In the genomic region with DNA sequence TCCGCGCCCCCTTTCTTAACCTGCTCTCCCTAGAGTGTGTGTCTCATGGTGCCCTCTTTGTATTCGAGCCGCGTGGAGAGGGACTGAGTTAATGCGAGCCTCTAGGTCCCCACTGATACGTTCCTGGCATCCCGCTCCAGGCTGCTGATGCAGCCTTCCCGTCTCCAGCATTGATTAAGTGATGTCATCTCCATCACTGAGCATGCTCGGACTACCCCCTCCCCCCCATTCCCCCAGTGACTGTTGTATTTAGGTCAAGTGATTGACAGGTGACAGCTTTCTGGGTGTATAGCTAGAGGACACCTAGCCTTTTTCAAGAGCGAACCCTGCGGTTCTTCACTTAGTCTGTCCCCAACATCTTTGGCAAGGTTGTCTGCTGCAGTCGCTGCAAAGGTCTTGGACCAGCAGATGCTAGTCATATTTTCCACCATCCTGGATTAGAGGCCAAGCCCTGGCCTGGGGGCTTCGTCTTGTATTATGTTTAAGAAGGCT, we compare ENCODE assay signal across 8 mouse cellular contexts. TPM values are rescaled to one million over a fixed set of nuclear protein-coding genes. Genes with fewer than 3 reads are reported as not detected.
DNase-seq lines count a peak whose midpoint lies in the region; ATAC-seq and TF ChIP-seq lines count a peak whose summit lies in the region.

No protein-coding gene starts in this region.

- peak overlapping the region; percentile 78 for H3K4me3 ChIP-seq in cortical plate, adult 2 months (ENCODE audit: insufficient read depth, low read length)
- H3K4me3 ChIP-seq in hindbrain, embryonic 13.5 days = peak overlapping the region; percentile 79

- peak overlapping the region; percentile 74 for H3K4me2 ChIP-seq in hindbrain, embryonic 13.5 days

- WGBS in hindbrain, embryonic 13.5 days = 8% methylated on average over 14 of the region's 14 CpGs

- H3K27me3 ChIP-seq in hindbrain, embryonic 13.5 days = no peaks in the 10 kb centered on the region

- no peak for TF ChIP-seq CTCF in cortical plate, adult 2 months (IDR thresholded peaks at IDR 0.05; ENCODE audit: extremely low read depth, insufficient read depth, low read length)

- peak; percentile 88 for TF ChIP-seq POLR2A in cortical plate, adult 2 months (IDR thresholded peaks at IDR 0.05; ENCODE audit: extremely low read depth, insufficient read depth, low read length)

- DNase-seq in heart, adult 11 months = peak; percentile 87
- no peak for DNase-seq in heart, postnatal 10 days
- peak; percentile 60 for DNase-seq in mesoderm, embryonic 11.5 days (ENCODE audit: low read depth, low spot score)
- DNase-seq in T-cell, adult 2 months (ENCODE audit: low spot score) = no peak
- DNase-seq in gastrocnemius, adult 18-20 months (ENCODE audit: low spot score) = no peak
- no peak for DNase-seq in spleen, postnatal 4 days (ENCODE audit: low spot score in 2 of 2)

- ATAC-seq in hindbrain, embryonic 13.5 days (ENCODE audit: low FRiP score) = peak; percentile 70

- no peaks in the 10 kb centered on the region for H3K9me3 ChIP-seq in hindbrain, embryonic 13.5 days

- H3K4me1 ChIP-seq in cortical plate, adult 2 months (ENCODE audit: control insufficient read depth, insufficient read depth, low read length) = peaks cover 3% of the 10 kb centered on the region; the same call in 1 of the 2 replicates
- H3K4me1 ChIP-seq in hindbrain, embryonic 13.5 days (replicated peaks) = peaks cover 30% of the 10 kb centered on the region

- intact Hi-C loops in heart, postnatal 10 days (cut with DNase I) = no loop called here

- peak overlapping the region; percentile 94 for H3K9ac ChIP-seq in hindbrain, embryonic 13.5 days

- no peak overlapping the region for H3K27ac ChIP-seq in cortical plate, adult 2 months (ENCODE audit: insufficient read depth, low read length)
- peak overlapping the region; percentile 95 for H3K27ac ChIP-seq in hindbrain, embryonic 13.5 days

- peaks cover 18% of the 10 kb centered on the region for H3K36me3 ChIP-seq in hindbrain, embryonic 13.5 days

RNA-seq across cellular contexts. Expression of gene Kif5c, which starts 1.6 kb away (rescaled TPM):
- total RNA-seq in heart, postnatal 10 days (2021) = under 1 TPM; 0.74 to 0.89 TPM
- polyA plus RNA-seq in cortical plate, adult 2 months (2012; rRNA removed) = 408 and 495 TPM in 2 replicates
- polyA plus RNA-seq in hindbrain, embryonic 13.5 days (2015; fragmentation: Nextera tagmentation; extraction: Ambion mirVana) = 178 and 186 TPM in 2 replicates
- total RNA-seq in gastrocnemius, adult 18-20 months (2021) = under 1 TPM; 0.40 to 0.68 TPM

Comparison
In these comparisons a context has a peak if more than half of its experiments do, and no peak if none do; other contexts are left out.
1. DNase-seq: peak in heart, adult 11 months (single experiment) and mesoderm, embryonic 11.5 days (single experiment); none in heart, postnatal 10 days (0 of 2), T-cell, adult 2 months (single experiment), gastrocnemius, adult 18-20 months (single experiment) and spleen, postnatal 4 days (0 of 2).